Mouse (Mus musculus): ENCODE results near the gene Scaf4. TPM values are rescaled to one million over a fixed set of nuclear protein-coding genes. Genes with fewer than 3 reads are reported as not detected.

Gene Scaf4
- polyA plus RNA-seq, 1 experiment from 2014 or later, result 17.3 TPM

DNA sequence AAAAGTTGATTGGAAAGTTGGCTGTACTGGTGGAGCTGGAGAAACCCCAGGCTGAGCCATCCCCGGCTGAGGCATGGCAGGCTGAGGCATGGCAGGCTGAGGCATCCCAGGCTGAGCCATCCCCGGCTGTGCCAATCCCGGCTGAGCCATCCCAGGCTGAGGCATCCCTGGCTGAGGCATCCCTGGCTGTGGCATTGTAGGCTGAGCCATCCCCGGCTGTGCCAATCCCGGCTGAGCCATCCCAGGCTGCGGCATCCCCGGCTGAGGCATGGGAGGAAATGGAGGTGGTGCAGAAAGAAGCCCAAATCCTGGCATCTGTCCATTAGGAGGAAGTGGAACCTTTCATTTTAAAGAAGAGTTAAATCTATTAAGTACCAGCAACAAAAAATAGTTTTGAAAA, 34.2 kb downstream of the Scaf4 start:
- H3K9me3 ChIP-seq (replicated peaks; ENCODE audit: low read length), result no peaks in the 10 kb centered on the region
- ATAC-seq (replicated peaks; ENCODE audit: low FRiP score, low read depth) (no peak), DNase-seq (ENCODE audit: low spot score) (no peak)
- no peak overlapping the region for H3K4me3 ChIP-seq (replicated peaks; ENCODE audit: low read depth, low read length)
- no peak overlapping the region for H3K9ac ChIP-seq (ENCODE audit: low read depth, low read length)
- no peak overlapping the region for H3K27ac ChIP-seq
- H3K4me2 ChIP-seq (ENCODE audit: low read length), result no peak overlapping the region
- 86% methylated on average over 7 of the region's 7 CpGs for WGBS
- no peaks in the 10 kb centered on the region for H3K4me1 ChIP-seq (replicated peaks; ENCODE audit: insufficient read depth, low read length)
- H3K27me3 ChIP-seq (ENCODE audit: insufficient read depth, low read length), result no peaks in the 10 kb centered on the region
- no peak for TF ChIP-seq CTCF (IDR thresholded peaks at IDR 0.05; ENCODE audit: low read depth)
- peaks cover 61% of the 10 kb centered on the region for H3K36me3 ChIP-seq (ENCODE audit: insufficient read depth, low read length)

DNA sequence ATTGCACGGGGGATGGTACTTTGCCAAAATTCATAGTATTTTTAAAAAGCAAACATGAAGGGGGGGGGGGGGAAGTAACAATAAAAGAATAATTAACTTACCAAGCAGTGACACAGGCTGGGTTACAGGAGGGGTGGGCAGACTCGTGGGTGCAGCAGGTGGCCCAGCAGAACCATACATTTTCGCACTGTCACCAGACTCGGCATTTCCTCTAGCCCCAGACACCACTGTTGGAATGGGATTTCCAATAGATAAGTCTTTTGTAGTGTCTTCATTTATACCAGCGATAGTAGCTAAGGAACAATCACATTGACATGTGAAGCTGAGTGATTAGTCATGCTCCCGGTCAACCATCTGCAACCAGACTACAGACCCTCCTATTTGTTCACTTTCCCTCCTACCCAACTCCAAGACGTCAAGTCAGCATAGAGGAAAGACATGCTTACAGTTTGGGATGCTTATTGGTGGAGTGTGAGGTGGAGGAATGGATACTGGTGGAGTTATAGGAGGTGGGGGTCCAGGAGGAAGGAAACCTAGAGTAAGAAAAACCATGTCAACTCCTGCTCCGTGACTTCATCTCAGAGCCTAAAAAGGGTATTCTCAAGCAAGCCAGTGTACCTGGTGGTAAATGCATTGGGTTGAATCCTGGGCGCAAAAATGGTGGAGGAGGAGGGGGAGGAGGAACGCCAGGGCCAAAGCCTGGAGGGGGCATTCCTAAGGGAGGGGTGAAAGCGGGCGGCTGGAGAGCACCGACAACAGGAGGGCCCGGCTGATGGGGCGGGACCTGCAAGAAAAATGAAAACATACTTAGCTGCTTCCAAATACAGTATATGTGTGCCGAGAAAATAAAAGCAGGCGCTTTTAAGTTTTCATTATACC, 41.6 kb downstream of the Scaf4 start:
- H3K27ac ChIP-seq, result no peak overlapping the region
- no peaks in the 10 kb centered on the region for H3K27me3 ChIP-seq (ENCODE audit: insufficient read depth, low read length)
- no peaks in the 10 kb centered on the region for H3K9me3 ChIP-seq (replicated peaks; ENCODE audit: low read length)
- 76% methylated on average over 17 of the region's 17 CpGs for WGBS
- H3K36me3 ChIP-seq (ENCODE audit: insufficient read depth, low read length), result peaks cover 76% of the 10 kb centered on the region
- no peak overlapping the region for H3K9ac ChIP-seq (ENCODE audit: low read depth, low read length)
- H3K4me2 ChIP-seq (ENCODE audit: low read length), result no peak overlapping the region
- ATAC-seq (replicated peaks; ENCODE audit: low FRiP score, low read depth) (0 out of 2 replicates have a peak, but pooled peaks have one; percentile 27), DNase-seq (ENCODE audit: low spot score) (no peak)
- no peaks in the 10 kb centered on the region for H3K4me1 ChIP-seq (replicated peaks; ENCODE audit: insufficient read depth, low read length)
- TF ChIP-seq CTCF (IDR thresholded peaks at IDR 0.05; ENCODE audit: low read depth), result no peak
- no peak overlapping the region for H3K4me3 ChIP-seq (replicated peaks; ENCODE audit: low read depth, low read length)

DNA sequence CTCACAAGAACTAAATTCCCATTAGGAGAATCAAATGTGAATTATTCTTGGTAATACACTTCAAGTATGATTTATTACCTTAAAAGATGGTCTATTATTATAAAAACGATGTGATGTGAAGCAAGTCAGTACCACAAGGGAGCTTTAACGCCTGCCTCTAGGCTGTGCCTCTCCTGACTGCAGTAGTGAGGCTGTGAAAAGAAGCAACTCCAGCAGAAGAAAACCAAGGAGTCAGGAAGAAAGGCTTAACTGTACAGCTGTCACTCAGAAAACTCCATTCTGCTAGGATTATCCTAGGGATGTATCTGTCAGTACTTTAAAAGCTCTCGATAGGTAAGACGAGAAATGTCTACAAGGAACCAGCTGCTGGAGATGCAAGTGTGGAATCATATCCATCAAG, 42.4 kb downstream of the Scaf4 start:
- no peaks in the 10 kb centered on the region for H3K9me3 ChIP-seq (replicated peaks; ENCODE audit: low read length)
- no peak overlapping the region for H3K4me3 ChIP-seq (replicated peaks; ENCODE audit: low read depth, low read length)
- WGBS, result 79% methylated on average over 4 of the region's 4 CpGs
- H3K9ac ChIP-seq (ENCODE audit: low read depth, low read length), result no peak overlapping the region
- no peak for ATAC-seq (replicated peaks; ENCODE audit: low FRiP score, low read depth)
- H3K4me1 ChIP-seq (replicated peaks; ENCODE audit: insufficient read depth, low read length), result no peaks in the 10 kb centered on the region
- DNase-seq (ENCODE audit: low spot score), result no peak
- no peak overlapping the region for H3K27ac ChIP-seq
- TF ChIP-seq CTCF (IDR thresholded peaks at IDR 0.05; ENCODE audit: low read depth), result no peak
- H3K27me3 ChIP-seq (ENCODE audit: insufficient read depth, low read length), result no peaks in the 10 kb centered on the region
- H3K4me2 ChIP-seq (ENCODE audit: low read length), result no peak overlapping the region
- peaks cover 69% of the 10 kb centered on the region for H3K36me3 ChIP-seq (ENCODE audit: insufficient read depth, low read length)

- no peak overlapping the region for H3K9ac ChIP-seq (ENCODE audit: low read depth, low read length)
- H3K36me3 ChIP-seq (ENCODE audit: insufficient read depth, low read length), result peaks cover 50% of the 10 kb centered on the region
- WGBS, result 88% methylated on average over 6 of the region's 6 CpGs
Measured at GRCm38 (mm10) chr16:90239128-90239746, 45.1 kb downstream of the Scaf4 start.

DNA sequence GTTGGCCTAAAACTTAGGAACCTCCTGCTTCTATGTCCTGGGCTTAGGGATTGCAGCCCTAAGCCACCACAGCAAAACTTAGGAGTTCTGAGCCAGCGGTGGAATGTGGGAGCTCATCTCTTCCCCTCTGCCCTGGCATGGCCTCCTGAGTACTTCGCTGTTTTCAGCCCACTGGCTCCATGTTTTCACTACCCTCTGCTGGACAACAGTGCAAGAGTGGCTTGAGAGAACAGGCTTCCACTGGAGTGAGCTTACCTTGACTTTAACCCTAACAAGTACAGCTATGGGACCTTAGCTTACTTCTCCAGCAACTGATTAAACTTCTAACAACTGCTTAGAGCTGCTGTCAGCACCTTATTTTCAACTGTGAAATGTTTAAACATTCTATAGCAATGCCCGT, 49.1 kb downstream of the Scaf4 start:
- peak; percentile 69 for ATAC-seq (replicated peaks; ENCODE audit: low FRiP score, low read depth)
- Histone ChIP-seq H3K4me2 (ENCODE audit: low read length) (no peak overlapping the region), H3K27ac (no peak overlapping the region), H3K27me3 (ENCODE audit: insufficient read depth, low read length) (no peaks in the 10 kb centered on the region), H3K4me3 (replicated peaks; ENCODE audit: low read depth, low read length) (no peak overlapping the region), H3K4me1 (replicated peaks; ENCODE audit: insufficient read depth, low read length) (no peaks in the 10 kb centered on the region), H3K9me3 (replicated peaks; ENCODE audit: low read length) (no peaks in the 10 kb centered on the region), H3K9ac (ENCODE audit: low read depth, low read length) (no peak overlapping the region), H3K36me3 (ENCODE audit: insufficient read depth, low read length) (peaks cover 17% of the 10 kb centered on the region)
- no peak for DNase-seq (ENCODE audit: low spot score)
- 70% methylated on average over 3 of the region's 3 CpGs for WGBS
- TF ChIP-seq CTCF (IDR thresholded peaks at IDR 0.05; ENCODE audit: low read depth), result peak; percentile 37; the same call in 1 of the 2 replicates

More at GRCm38 (mm10) chr16:90239128-90239746, 45.1 kb downstream of the Scaf4 start:
- Histone ChIP-seq H3K27ac (no peak overlapping the region), H3K9me3 (replicated peaks; ENCODE audit: low read length) (no peaks in the 10 kb centered on the region), H3K27me3 (ENCODE audit: insufficient read depth, low read length) (no peaks in the 10 kb centered on the region), H3K4me2 (ENCODE audit: low read length) (no peak overlapping the region), H3K4me1 (replicated peaks; ENCODE audit: insufficient read depth, low read length) (no peaks in the 10 kb centered on the region), H3K4me3 (replicated peaks; ENCODE audit: low read depth, low read length) (no peak overlapping the region)
- DNase-seq (ENCODE audit: low spot score), result no peak
- ATAC-seq (replicated peaks; ENCODE audit: low FRiP score, low read depth), result no peak
- TF ChIP-seq CTCF (IDR thresholded peaks at IDR 0.05; ENCODE audit: low read depth), result no peak

GRCm38 (mm10) chr16:90234617-90235016, 49.7 kb downstream of the Scaf4 start:
- ATAC-seq (replicated peaks; ENCODE audit: low FRiP score, low read depth) (no peak), DNase-seq (ENCODE audit: low spot score) (no peak)
- TF ChIP-seq CTCF (IDR thresholded peaks at IDR 0.05; ENCODE audit: low read depth), result no peak
- Histone ChIP-seq H3K9ac (ENCODE audit: low read depth, low read length) (no peak overlapping the region), H3K4me2 (ENCODE audit: low read length) (no peak overlapping the region), H3K9me3 (replicated peaks; ENCODE audit: low read length) (no peaks in the 10 kb centered on the region), H3K27me3 (ENCODE audit: insufficient read depth, low read length) (no peaks in the 10 kb centered on the region), H3K4me1 (replicated peaks; ENCODE audit: insufficient read depth, low read length) (no peaks in the 10 kb centered on the region), H3K4me3 (replicated peaks; ENCODE audit: low read depth, low read length) (no peak overlapping the region), H3K27ac (no peak overlapping the region), H3K36me3 (ENCODE audit: insufficient read depth, low read length) (peaks cover 17% of the 10 kb centered on the region)
- 47% methylated on average over 6 of the region's 6 CpGs for WGBS
